Mouse (Mus musculus) heart, postnatal 14 days (tissue): ENCODE data around the gene Cfap45. TPM values are rescaled to one million over a fixed set of nuclear protein-coding genes. Genes with fewer than 3 reads are reported as not detected.

Experiments
- total RNA-seq, 2 experiments: library from RNA; stranded (reverse); gene quantifications; 2 replicates each; pipeline ENCODE4 v1.2.3; 2021

Gene Cfap45
- total RNA-seq, 2 experiments from 2014 or later: 0.63 to 2.0 TPM

Other genes with a start within 250 kb of the Cfap45 start
- 100 to 1,000 TPM; 448 to 458 TPM for gene Atp1a2, start 222.7 kb upstream of the Cfap45 start, total RNA-seq
- not detected for gene Kcnj9, start 191.5 kb upstream of the Cfap45 start, total RNA-seq
- under 1 TPM; 0.10 to 0.22 TPM for gene Kcnj10, start 179.6 kb upstream of the Cfap45 start, total RNA-seq
- gene Pigm, start 144.3 kb upstream of the Cfap45 start, total RNA-seq: 1 to 10 TPM; 6.4 to 7.1 TPM
- gene Slamf9, start 45.4 kb upstream of the Cfap45 start, total RNA-seq: 1 to 10 TPM in 1 of 2 experiments, under 1 TPM in 1; 0.98 to 1.1 TPM
- under 1 TPM; 0.49 to 0.76 TPM for gene Igsf9, start 39.0 kb upstream of the Cfap45 start, total RNA-seq
- 100 to 1,000 TPM; 110 to 117 TPM for gene Tagln2, start 20.8 kb upstream of the Cfap45 start, total RNA-seq
- under 1 TPM in 1 of 2 experiments, not detected in 1; 0.15 TPM for gene Vsig8, start 35.1 kb downstream of the Cfap45 start, total RNA-seq
- gene Slamf8, start 69.8 kb downstream of the Cfap45 start, total RNA-seq: under 1 TPM in 1 of 2 experiments, not detected in 1; 0.17 TPM
- not detected for gene Fcrl6, start 81.8 kb downstream of the Cfap45 start, total RNA-seq
- gene Dusp23, start 112.2 kb downstream of the Cfap45 start, total RNA-seq: 1 to 10 TPM; 7.4 to 9.3 TPM
- not detected for gene Crp, start 177.3 kb downstream of the Cfap45 start, total RNA-seq